Mouse (Mus musculus): ENCODE measurements around the gene Otop2. TPM values are rescaled to one million over a fixed set of nuclear protein-coding genes. Genes with fewer than 3 reads are reported as not detected.

The Otop2 gene
- total and polyA plus RNA-seq, 3 experiments = not detected

- no peak for TF ChIP-seq MAX (IDR thresholded peaks at IDR 0.05; ENCODE audit: low read length)
- no peak for TF ChIP-seq MEF2A (IDR thresholded peaks at IDR 0.05; ENCODE audit: extremely low read depth, insufficient replicate concordance, low read depth, low read length, poor library complexity, severe bottlenecking)
- no peak for TF ChIP-seq POLR2AphosphoS2 (IDR thresholded peaks at IDR 0.05; ENCODE audit: low read length)
- no peak for TF ChIP-seq CTCF (IDR thresholded peaks at IDR 0.05 in 2 of 3, conservative IDR thresholded peaks at IDR 0.05 in 1 of 3; ENCODE audit: control insufficient read depth in 1 of 3, insufficient read depth in 1 of 3, low read depth in 2 of 3, low read length in 3 of 3, poor library complexity in 1 of 3, severe bottlenecking in 1 of 3)
- no peak for TF ChIP-seq CHD1 (IDR thresholded peaks at IDR 0.05; ENCODE audit: low read depth, low read length)
- TF ChIP-seq MYB (IDR thresholded peaks at IDR 0.05; ENCODE audit: low read depth, low read length) = no peak
- TF ChIP-seq BHLHE40 (IDR thresholded peaks at IDR 0.05; ENCODE audit: borderline replicate concordance, low read depth, low read length) = no peak
- no peak for TF ChIP-seq TBP (IDR thresholded peaks at IDR 0.05; ENCODE audit: low read depth, low read length)
- TF ChIP-seq ZMIZ1 (IDR thresholded peaks at IDR 0.05; ENCODE audit: low read depth, low read length) = no peak
- TF ChIP-seq RAD21 (IDR thresholded peaks at IDR 0.05; ENCODE audit: low read depth, low read length) = no peak
- TF ChIP-seq POLR2A (IDR thresholded peaks at IDR 0.05; ENCODE audit: control insufficient read depth in 1 of 2, insufficient read depth in 1 of 2, low read depth in 1 of 2, low read length in 2 of 2, poor library complexity in 1 of 2) = no peak
- Histone ChIP-seq H3K9me3 (replicated peaks; ENCODE audit: insufficient read depth, low read length) (no peaks in the 10 kb centered on the region), H3K79me2 (ENCODE audit: control insufficient read depth, insufficient read depth, low read length, poor library complexity) (no peaks in the 10 kb centered on the region), H3K9ac (ENCODE audit: control insufficient read depth, low read depth, low read length, poor library complexity, severe bottlenecking) (no peak overlapping the region), H3K36me3 (ENCODE audit: control insufficient read depth in 1 of 2, insufficient read depth in 2 of 2, low read length in 2 of 2) (no peaks in the 10 kb centered on the region; a peak in 1 of 4 replicates), H3K27ac (ENCODE audit: control insufficient read depth, low read depth, low read length) (no peak overlapping the region), H3K4me3 (ENCODE audit: control insufficient read depth in 1 of 2, insufficient read depth in 1 of 2, low read depth in 2 of 2, low read length in 2 of 2) (no peak overlapping the region), H3K27me3 (ENCODE audit: control insufficient read depth in 1 of 2, insufficient read depth in 2 of 2, low read length in 2 of 2) (no peaks in the 10 kb centered on the region), H3K4me1 (ENCODE audit: control insufficient read depth in 1 of 2, insufficient read depth in 2 of 2, low read length in 2 of 2) (no peaks in the 10 kb centered on the region)
- DNase-seq (ENCODE audit: low read depth, low spot score) = no peak
Observed at GRCm38 (mm10) chr11:115269330-115270066, 37.5 kb upstream of the Otop2 start.

- DNase-seq (ENCODE audit: low read depth, low spot score) = peak; percentile 78
- peaks cover 3 to 6% of the 10 kb centered on the region in 2 experiments for H3K4me1 ChIP-seq (ENCODE audit: control insufficient read depth in 1 of 2, insufficient read depth in 2 of 2, low read length in 2 of 2)
- no peaks in the 10 kb centered on the region for H3K9me3 ChIP-seq (replicated peaks; ENCODE audit: insufficient read depth, low read length)
- no peak overlapping the region for H3K9ac ChIP-seq (ENCODE audit: control insufficient read depth, low read depth, low read length, poor library complexity, severe bottlenecking)
- no peaks in the 10 kb centered on the region for H3K27me3 ChIP-seq (ENCODE audit: control insufficient read depth in 1 of 2, insufficient read depth in 2 of 2, low read length in 2 of 2)
- peak; percentile 91 for TF ChIP-seq ZC3H11A (IDR thresholded peaks at IDR 0.05; ENCODE audit: low read depth, low read length)
- no peak for TF ChIP-seq MAX (IDR thresholded peaks at IDR 0.05; ENCODE audit: low read length)
- no peak for TF ChIP-seq GATA1 (IDR thresholded peaks at IDR 0.05; ENCODE audit: low read depth, low read length)
- TF ChIP-seq MXI1 (IDR thresholded peaks at IDR 0.05; ENCODE audit: low read depth, low read length) = no peak
- peak; percentile 94 to 96 (median 95) for TF ChIP-seq CTCF (IDR thresholded peaks at IDR 0.05 in 2 of 3, conservative IDR thresholded peaks at IDR 0.05 in 1 of 3; ENCODE audit: control insufficient read depth in 1 of 3, insufficient read depth in 1 of 3, low read depth in 2 of 3, low read length in 3 of 3, poor library complexity in 1 of 3, severe bottlenecking in 1 of 3)
- no peak for TF ChIP-seq ZMIZ1 (IDR thresholded peaks at IDR 0.05; ENCODE audit: low read depth, low read length)
- peak; percentile 48; the same call in 1 of the 2 replicates for TF ChIP-seq ZNF384 (IDR thresholded peaks at IDR 0.05; ENCODE audit: low read depth, low read length)
- no peak for TF ChIP-seq POLR2AphosphoS5 (IDR thresholded peaks at IDR 0.05; ENCODE audit: borderline replicate concordance, low read depth, low read length)
- TF ChIP-seq ELF1 (IDR thresholded peaks at IDR 0.05; ENCODE audit: low read depth, low read length) = 0 out of 2 replicates have a peak, but pooled peaks have one; percentile 23
- TF ChIP-seq RCOR1 (IDR thresholded peaks at IDR 0.05; ENCODE audit: low read depth, low read length) = 0 out of 2 replicates have a peak, but pooled peaks have one; percentile 12
- TF ChIP-seq SMC3 (IDR thresholded peaks at IDR 0.05; ENCODE audit: low read depth, low read length) = peak; percentile 97
- TF ChIP-seq SIN3A (IDR thresholded peaks at IDR 0.05; ENCODE audit: low read length) = peak; percentile 54; the same call in 1 of the 2 replicates
- no peak for TF ChIP-seq EP300 (IDR thresholded peaks at IDR 0.05; ENCODE audit: low read depth in 1 of 2, low read length in 2 of 2)
- TF ChIP-seq RAD21 (IDR thresholded peaks at IDR 0.05; ENCODE audit: low read depth, low read length) = peak; percentile 91
- H3K36me3 ChIP-seq (ENCODE audit: control insufficient read depth in 1 of 2, insufficient read depth in 2 of 2, low read length in 2 of 2) = peaks cover 0 to 3% of the 10 kb centered on the region in 2 experiments; a peak in 3 of 4 replicates
- H3K79me2 ChIP-seq (ENCODE audit: control insufficient read depth, insufficient read depth, low read length, poor library complexity) = no peaks in the 10 kb centered on the region
- H3K27ac ChIP-seq (ENCODE audit: control insufficient read depth, low read depth, low read length) = no peak overlapping the region
- no peak overlapping the region for H3K4me3 ChIP-seq (ENCODE audit: control insufficient read depth in 1 of 2, insufficient read depth in 1 of 2, low read depth in 2 of 2, low read length in 2 of 2)
Observed at GRCm38 (mm10) chr11:115270148-115270861, 36.7 kb upstream of the Otop2 start.
